Mouse (Mus musculus) liver, embryonic 13.5 days (tissue): ENCODE measurements around the gene Micall2. TPM values are rescaled to one million over a fixed set of nuclear protein-coding genes. Genes with fewer than 3 reads are reported as not detected.
A peak's percentile ranks its signal among the peaks of the same experiment; 100 is the strongest.

Source experiments
- ATAC-seq: fragments of 200-750 bp; cut with Nextera tagmentation; 2 replicates; pipeline ENCODE4 v1.8.0; 2017; ENCODE audit warnings: low read depth, mild to moderate bottlenecking, moderate number of reproducible peaks, moderate library complexity
- DNase-seq: peaks from one replicate; pipeline ENCODE4 v3.0.0; 2022
- H3K27ac ChIP-seq: fragments of 300-500 bp; sonication (generic); 2 replicates; pipeline ENCODE4 v1.5.1; 2015; ENCODE audit warnings: moderate library complexity, mild to moderate bottlenecking, inconsistent platforms
- H3K27me3 ChIP-seq: fragments of 300-500 bp; sonication (generic); 2 replicates; pipeline ENCODE4 v1.6.1; 2015; ENCODE audit warnings: mild to moderate bottlenecking, inconsistent platforms
- H3K36me3 ChIP-seq: fragments of 300-500 bp; sonication (generic); 2 replicates; pipeline ENCODE4 v1.6.1; 2015; ENCODE audit warnings: mild to moderate bottlenecking, inconsistent platforms
- H3K4me1 ChIP-seq: fragments of 300-500 bp; sonication (generic); replicated peaks from 2 replicates; pipeline ENCODE4 v1.6.1; 2015; ENCODE audit warnings: inconsistent platforms
- H3K4me2 ChIP-seq: fragments of 300-500 bp; sonication (generic); 2 replicates; pipeline ENCODE4 v1.6.1; 2015; ENCODE audit warnings: inconsistent platforms, mild to moderate bottlenecking, moderate library complexity
- H3K4me3 ChIP-seq: fragments of 300-500 bp; sonication (generic); replicated peaks from 2 replicates; pipeline ENCODE4 v1.5.1; 2015; ENCODE audit warnings: mild to moderate bottlenecking, inconsistent platforms
- H3K9ac ChIP-seq: fragments of 300-500 bp; sonication (generic); 2 replicates; pipeline ENCODE4 v1.6.1; 2015; ENCODE audit warnings: mild to moderate bottlenecking, inconsistent platforms
- H3K9me3 ChIP-seq: fragments of 300-500 bp; sonication (generic); replicated peaks from 2 replicates; pipeline ENCODE4 v1.6.1; 2016; ENCODE audit warnings: inconsistent platforms
- WGBS: fragments of 180-500 bp; shearing (Covaris S2); methylation state at CpG from one replicate; pipeline ENCODE4 v1.1.7; 2015; ENCODE audit not compliant: insufficient replicate concordance; 5-methylcytosine and 5-hydroxymethylcytosine counted together
- polyA plus RNA-seq: library from polyadenylated mRNA; unstranded; fragments of >200 nt; fragmentation: Nextera tagmentation; extraction: Ambion mirVana; gene quantifications from 2 replicates; pipeline ENCODE4 v1.2.1, GENCODE M21; 2015

Micall2 gene
- polyA plus RNA-seq, 1 experiment from 2014 or later: 9.8 TPM

DNA sequence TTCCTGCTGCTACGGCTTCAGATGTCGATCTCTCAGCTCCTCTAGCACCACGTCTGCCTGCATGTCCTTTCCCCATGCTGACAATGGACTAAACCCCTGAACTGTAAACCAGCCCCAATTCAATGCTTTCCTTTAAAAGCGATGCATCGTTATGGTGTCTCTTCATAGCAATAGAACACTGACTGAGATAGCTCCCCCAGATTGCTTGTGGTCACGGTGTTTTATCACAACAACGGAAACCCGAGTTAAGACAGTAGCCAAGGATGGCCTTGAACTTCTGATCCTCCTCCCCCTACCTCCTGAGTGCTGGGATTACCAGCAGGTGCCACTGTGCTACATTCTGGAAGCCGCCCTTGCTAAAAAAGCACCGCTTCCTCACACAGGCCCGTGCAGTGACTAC is 8.9 kb downstream of the Micall2 start:
- no peak overlapping the region for H3K4me3 ChIP-seq
- ATAC-seq (no peak), DNase-seq (no peak)
- H3K27ac ChIP-seq: peak overlapping the region; percentile 61
- no peak overlapping the region for H3K4me2 ChIP-seq
- H3K4me1 ChIP-seq: peaks cover 93% of the 10 kb centered on the region
- H3K36me3 ChIP-seq: peaks cover 22% of the 10 kb centered on the region
- no peaks in the 10 kb centered on the region for H3K27me3 ChIP-seq
- 44% methylated on average over 11 of the region's 11 CpGs for WGBS
- no peaks in the 10 kb centered on the region for H3K9me3 ChIP-seq
- H3K9ac ChIP-seq: 0 out of 2 replicates have a peak overlapping the region, but pooled peaks have one; percentile 20

DNA sequence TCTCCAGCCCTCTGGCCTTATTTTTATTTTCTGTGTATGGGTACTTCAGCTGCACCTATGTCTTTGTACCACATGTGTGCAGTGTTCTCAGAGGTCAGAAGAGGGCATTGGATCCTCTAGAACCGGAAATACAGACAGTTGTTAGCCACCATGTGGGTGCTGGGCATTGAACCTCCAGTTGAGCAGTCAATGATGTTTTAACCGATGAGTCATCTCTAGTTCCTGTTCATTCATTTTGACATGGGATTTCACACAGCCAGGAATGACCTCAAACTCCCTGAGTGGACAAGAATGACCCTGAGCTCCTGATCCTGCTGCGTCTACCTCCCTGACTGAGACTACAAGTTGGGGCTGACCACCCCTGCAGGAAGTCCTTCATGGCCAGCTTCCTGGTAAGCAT is 9.9 kb downstream of the Micall2 start:
- WGBS: 73% methylated on average over 3 of the region's 3 CpGs
- peaks cover 84% of the 10 kb centered on the region for H3K4me1 ChIP-seq
- no peak for DNase-seq
- peak overlapping the region; percentile 61; the same call in 1 of the 2 replicates for H3K27ac ChIP-seq
- no peak overlapping the region for H3K4me2 ChIP-seq
- H3K9ac ChIP-seq: no peak overlapping the region
- no peak for ATAC-seq
- no peaks in the 10 kb centered on the region for H3K9me3 ChIP-seq
- peaks cover 25% of the 10 kb centered on the region for H3K36me3 ChIP-seq
- H3K27me3 ChIP-seq: no peaks in the 10 kb centered on the region
- H3K4me3 ChIP-seq: no peak overlapping the region

DNA sequence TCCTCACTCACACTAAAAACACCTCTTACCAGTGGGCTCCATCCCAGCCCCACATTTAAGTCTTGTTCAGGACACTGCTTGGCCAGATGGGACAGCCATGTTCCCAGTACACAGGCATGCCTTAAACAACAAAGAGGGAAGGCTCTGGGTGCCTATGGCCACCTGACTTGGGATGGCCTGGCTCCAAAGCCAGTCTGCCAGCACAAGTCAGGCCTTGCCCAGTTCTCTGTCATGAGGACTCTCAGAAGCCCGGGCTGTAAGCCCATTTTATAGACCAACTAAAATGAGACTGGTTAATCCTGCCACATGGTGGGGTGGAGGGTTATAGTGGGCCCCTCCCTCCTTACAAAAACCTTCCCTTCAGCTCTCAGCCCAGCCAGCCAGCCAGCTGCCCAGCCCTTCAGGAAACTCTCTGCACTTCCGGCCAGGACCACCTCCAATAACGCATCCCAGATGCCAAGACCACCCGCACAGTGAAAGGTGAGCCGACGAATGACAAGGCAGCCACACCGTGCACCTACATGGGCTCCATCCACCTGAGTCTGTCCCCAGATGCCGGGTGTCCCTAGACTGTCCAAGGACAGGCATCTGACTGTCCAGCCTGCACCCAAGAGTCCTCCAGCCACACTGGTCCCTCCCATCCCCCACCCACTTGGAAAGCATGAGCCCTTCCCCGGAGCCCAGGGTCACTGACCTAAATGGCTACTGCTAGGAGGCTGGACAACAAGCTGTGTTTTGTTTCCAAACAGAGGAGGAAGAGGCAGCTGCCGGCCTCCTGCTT is 11.6 kb downstream of the Micall2 start:
- Histone ChIP-seq H3K4me2 (no peak overlapping the region), H3K9me3 (no peaks in the 10 kb centered on the region), H3K4me1 (peaks cover 76% of the 10 kb centered on the region), H3K4me3 (no peak overlapping the region), H3K9ac (no peak overlapping the region), H3K27ac (no peak overlapping the region), H3K27me3 (no peaks in the 10 kb centered on the region), H3K36me3 (peaks cover 36% of the 10 kb centered on the region)
- DNase-seq (no peak), ATAC-seq (no peak)
- WGBS: 74% methylated on average over 10 of the region's 10 CpGs

DNA sequence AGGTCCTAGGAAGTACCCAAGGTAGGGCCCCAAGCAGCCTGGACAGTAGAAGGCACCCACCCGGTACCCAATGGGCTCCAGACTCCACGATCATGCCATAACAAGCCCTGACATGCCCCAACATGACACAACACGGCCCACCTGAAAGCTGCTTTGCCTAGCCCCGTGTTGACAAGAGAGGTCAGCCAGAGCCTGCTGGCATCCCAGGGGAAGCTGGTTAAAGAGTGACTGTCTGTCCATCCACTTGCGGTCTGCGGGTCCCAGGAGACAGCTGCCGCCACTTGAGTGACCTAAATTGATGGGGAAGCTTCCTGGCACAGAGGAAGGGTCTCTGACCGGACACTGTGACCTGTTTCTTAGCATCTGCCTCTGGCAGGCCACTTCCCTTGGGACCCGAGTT is 13.0 kb downstream of the Micall2 start:
- H3K4me2 ChIP-seq: no peak overlapping the region
- no peaks in the 10 kb centered on the region for H3K27me3 ChIP-seq
- H3K9ac ChIP-seq: peak overlapping the region; percentile 2; the same call in 1 of the 2 replicates
- H3K4me3 ChIP-seq: no peak overlapping the region
- H3K9me3 ChIP-seq: no peaks in the 10 kb centered on the region
- ATAC-seq (0 out of 2 replicates have a peak, but pooled peaks have one; percentile 3), DNase-seq (no peak)
- peaks cover 50% of the 10 kb centered on the region for H3K36me3 ChIP-seq
- peak overlapping the region; percentile 71 for H3K27ac ChIP-seq
- 64% methylated on average over 9 of the region's 9 CpGs for WGBS
- H3K4me1 ChIP-seq: peaks cover 63% of the 10 kb centered on the region

DNA sequence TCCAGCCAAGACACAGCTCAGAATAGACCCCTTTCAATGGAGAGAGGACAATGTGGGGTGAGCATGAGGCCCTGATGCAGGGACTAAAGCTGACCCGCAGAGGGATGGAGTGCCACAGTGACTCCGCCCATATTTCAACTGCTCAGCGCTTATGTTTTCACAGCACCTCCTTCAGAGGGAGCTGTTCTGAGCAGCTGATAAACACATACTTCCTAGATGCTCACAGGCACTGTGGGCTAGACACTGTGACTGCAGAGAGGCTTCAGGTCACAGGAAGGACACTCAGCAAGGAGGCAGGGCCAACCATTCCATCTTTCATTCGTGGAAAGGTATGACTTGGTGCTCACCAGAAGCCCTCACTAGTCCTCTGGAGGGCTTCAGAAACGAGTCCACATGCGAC is 13.4 kb downstream of the Micall2 start:
- no peaks in the 10 kb centered on the region for H3K27me3 ChIP-seq
- H3K4me2 ChIP-seq: no peak overlapping the region
- peaks cover 54% of the 10 kb centered on the region for H3K36me3 ChIP-seq
- 30% methylated on average over 6 of the region's 6 CpGs for WGBS
- H3K27ac ChIP-seq: peak overlapping the region; percentile 71
- peak overlapping the region; percentile 2; the same call in 1 of the 2 replicates for H3K9ac ChIP-seq
- H3K9me3 ChIP-seq: no peaks in the 10 kb centered on the region
- peaks cover 59% of the 10 kb centered on the region for H3K4me1 ChIP-seq
- H3K4me3 ChIP-seq: no peak overlapping the region
- DNase-seq: no peak
- ATAC-seq: peak; percentile 64

DNA sequence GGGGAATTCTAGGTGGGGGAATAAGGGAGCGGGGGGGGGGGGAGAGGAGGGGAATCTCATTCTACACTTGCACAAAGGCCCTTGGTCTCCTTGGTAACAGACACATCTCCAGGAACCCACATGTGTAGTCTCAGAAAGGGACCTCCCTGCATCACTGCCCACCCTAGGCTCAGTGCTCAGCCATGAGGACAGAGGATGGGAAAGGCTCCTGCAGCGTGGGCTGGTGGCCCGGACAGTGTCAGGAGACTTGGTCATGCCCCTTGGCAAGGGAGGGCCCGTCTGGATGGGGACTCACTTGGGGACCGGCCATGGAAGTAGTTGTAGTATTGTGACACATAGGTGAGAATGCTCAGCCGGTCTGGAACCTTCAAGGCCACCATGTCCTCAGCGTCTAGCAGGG is 17.2 kb downstream of the Micall2 start:
- H3K9ac ChIP-seq: no peak overlapping the region
- no peaks in the 10 kb centered on the region for H3K9me3 ChIP-seq
- ATAC-seq (no peak), DNase-seq (no peak)
- H3K27ac ChIP-seq: peak overlapping the region; percentile 53; the same call in 1 of the 2 replicates
- H3K36me3 ChIP-seq: peaks cover 84% of the 10 kb centered on the region
- H3K4me3 ChIP-seq: no peak overlapping the region
- peaks cover 26% of the 10 kb centered on the region for H3K4me1 ChIP-seq
- no peak overlapping the region for H3K4me2 ChIP-seq
- H3K27me3 ChIP-seq: no peaks in the 10 kb centered on the region
- 74% methylated on average over 7 of the region's 7 CpGs for WGBS

DNA sequence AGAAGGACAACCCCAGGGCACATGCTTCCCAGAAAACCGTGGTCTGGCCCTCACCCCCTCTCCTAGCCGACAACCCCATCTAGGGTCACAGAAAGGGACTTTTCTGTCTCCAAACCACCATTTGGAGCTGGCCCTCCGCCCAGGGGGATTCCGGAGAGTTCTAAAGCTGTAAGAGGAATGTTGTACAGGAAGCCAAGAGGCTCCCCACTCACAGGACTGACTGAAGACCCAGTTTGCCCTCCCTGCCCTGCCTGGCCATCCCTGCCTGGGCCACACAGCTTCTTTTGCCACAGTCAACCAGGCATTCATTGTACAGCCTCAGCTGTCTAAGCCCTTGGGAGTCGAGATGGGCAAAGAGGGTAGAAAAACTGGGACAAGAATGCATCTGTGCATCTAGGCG is 17.6 kb downstream of the Micall2 start:
- H3K9me3 ChIP-seq: no peaks in the 10 kb centered on the region
- WGBS: 80% methylated on average over 6 of the region's 6 CpGs
- peaks cover 23% of the 10 kb centered on the region for H3K4me1 ChIP-seq
- no peaks in the 10 kb centered on the region for H3K27me3 ChIP-seq
- H3K36me3 ChIP-seq: peaks cover 88% of the 10 kb centered on the region
- ATAC-seq: no peak
- peak overlapping the region; percentile 53; the same call in 1 of the 2 replicates for H3K27ac ChIP-seq
- H3K9ac ChIP-seq: no peak overlapping the region
- no peak for DNase-seq
- H3K4me3 ChIP-seq: no peak overlapping the region
- no peak overlapping the region for H3K4me2 ChIP-seq

DNA sequence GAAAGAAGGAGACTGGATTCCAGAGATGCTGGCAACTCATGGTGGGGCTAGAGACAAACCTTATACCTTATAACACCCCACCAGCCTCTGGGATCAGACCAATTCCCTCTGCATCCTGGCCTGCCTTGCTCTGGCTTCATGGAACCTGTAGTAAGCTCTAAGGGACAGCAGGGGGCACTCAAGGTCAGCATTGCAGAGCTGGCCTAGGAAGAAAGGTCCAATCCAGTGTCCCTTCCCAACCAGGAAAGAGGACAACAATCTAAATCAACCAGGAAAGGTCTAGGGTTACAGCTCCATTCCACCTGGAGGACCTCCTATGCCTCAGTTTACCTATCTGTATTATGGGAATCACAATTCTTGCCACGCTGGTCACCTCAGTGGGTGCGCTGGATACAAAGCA is 18.4 kb downstream of the Micall2 start:
- no peak overlapping the region for H3K4me2 ChIP-seq
- peaks cover 92% of the 10 kb centered on the region for H3K36me3 ChIP-seq
- ATAC-seq (0 out of 2 replicates have a peak, but pooled peaks have one; percentile 30), DNase-seq (peak; percentile 40)
- no peak overlapping the region for H3K9ac ChIP-seq
- H3K9me3 ChIP-seq: no peaks in the 10 kb centered on the region
- no peak overlapping the region for H3K4me3 ChIP-seq
- no peaks in the 10 kb centered on the region for H3K27me3 ChIP-seq
- 95% methylated on average over 2 of the region's 2 CpGs for WGBS
- no peak overlapping the region for H3K27ac ChIP-seq
- peaks cover 15% of the 10 kb centered on the region for H3K4me1 ChIP-seq

DNA sequence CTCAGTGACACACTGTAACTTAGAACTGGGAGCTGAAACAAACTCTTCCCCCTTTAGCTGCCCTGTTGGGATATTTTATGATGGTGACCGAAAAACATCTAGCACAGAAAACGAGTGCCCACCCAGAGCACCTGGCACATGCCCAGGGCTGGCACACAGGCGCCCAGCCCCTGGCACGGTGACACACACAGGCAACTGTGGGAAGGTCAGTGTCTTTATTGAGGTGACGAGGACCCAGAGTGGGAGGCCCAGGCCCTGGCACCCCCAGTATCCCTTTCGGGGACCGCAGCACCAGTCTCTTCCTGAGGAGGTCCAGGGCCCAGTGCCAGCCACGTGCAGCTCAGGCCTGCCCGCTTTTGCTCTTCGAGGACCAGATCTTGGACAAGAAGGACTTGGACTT is 29.6 kb downstream of the Micall2 start:
- Histone ChIP-seq H3K4me1 (peaks cover 15% of the 10 kb centered on the region), H3K27me3 (no peaks in the 10 kb centered on the region), H3K36me3 (peaks cover 66% of the 10 kb centered on the region), H3K9ac (no peak overlapping the region), H3K4me2 (no peak overlapping the region), H3K9me3 (no peaks in the 10 kb centered on the region), H3K4me3 (no peak overlapping the region), H3K27ac (no peak overlapping the region)
- no peak for DNase-seq
- ATAC-seq: no peak
- WGBS: 88% methylated on average over 10 of the region's 10 CpGs

DNA sequence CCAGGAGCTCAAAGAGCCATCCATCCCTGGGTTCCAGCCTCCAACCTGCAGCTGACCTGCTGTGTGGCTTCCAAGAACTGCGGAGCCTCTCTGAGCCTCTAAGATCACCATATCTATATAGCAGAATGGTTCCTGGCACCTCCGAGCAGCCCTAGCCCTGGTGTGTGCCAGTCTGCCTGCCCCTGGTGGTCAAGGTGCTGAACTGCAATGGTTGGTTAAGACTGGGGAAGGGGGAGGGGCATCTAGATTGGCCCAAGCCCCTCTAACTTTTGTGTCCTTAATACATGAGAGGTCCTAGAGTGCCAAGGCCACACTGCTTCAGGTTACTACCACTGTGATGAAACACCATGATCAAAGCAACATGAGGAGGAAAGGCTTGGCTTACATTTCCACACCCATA is 33.2 kb downstream of the Micall2 start:
- 30% methylated on average over 2 of the region's 2 CpGs for WGBS
- Histone ChIP-seq H3K9me3 (no peaks in the 10 kb centered on the region), H3K27me3 (no peaks in the 10 kb centered on the region), H3K4me3 (no peak overlapping the region), H3K27ac (peak overlapping the region; percentile 34; the same call in 1 of the 2 replicates), H3K36me3 (peaks cover 30% of the 10 kb centered on the region), H3K4me2 (peak overlapping the region; percentile 23; the same call in 1 of the 2 replicates), H3K4me1 (peaks cover 15% of the 10 kb centered on the region), H3K9ac (no peak overlapping the region)
- DNase-seq (no peak), ATAC-seq (peak; percentile 61)

DNA sequence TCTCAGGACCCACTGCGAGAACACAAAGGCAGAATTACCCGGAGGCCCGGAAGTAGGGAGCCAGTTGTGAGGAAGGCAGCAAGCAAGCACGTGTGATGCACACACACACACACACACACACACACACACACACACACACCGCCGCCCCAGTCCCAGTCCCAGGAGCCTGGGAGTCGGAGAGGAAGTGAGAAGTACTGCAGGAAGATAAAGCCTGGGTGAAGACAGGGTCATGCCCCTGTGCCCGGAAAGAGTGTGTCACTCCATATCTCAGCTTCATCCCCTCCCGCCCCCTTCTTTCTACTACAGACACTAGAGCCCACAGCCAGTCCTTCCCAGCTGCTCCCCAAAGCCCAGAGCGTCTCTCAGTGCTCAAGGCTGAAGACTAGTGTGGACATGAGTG is 33.9 kb downstream of the Micall2 start:
- 9% methylated on average over 10 of the region's 10 CpGs for WGBS
- Histone ChIP-seq H3K9me3 (no peaks in the 10 kb centered on the region), H3K4me3 (no peak overlapping the region), H3K4me2 (peak overlapping the region; percentile 23; the same call in 1 of the 2 replicates), H3K27me3 (no peaks in the 10 kb centered on the region), H3K27ac (peak overlapping the region; percentile 34), H3K4me1 (peaks cover 15% of the 10 kb centered on the region), H3K9ac (no peak overlapping the region), H3K36me3 (peaks cover 23% of the 10 kb centered on the region)
- DNase-seq (no peak), ATAC-seq (peak; percentile 68)

DNA sequence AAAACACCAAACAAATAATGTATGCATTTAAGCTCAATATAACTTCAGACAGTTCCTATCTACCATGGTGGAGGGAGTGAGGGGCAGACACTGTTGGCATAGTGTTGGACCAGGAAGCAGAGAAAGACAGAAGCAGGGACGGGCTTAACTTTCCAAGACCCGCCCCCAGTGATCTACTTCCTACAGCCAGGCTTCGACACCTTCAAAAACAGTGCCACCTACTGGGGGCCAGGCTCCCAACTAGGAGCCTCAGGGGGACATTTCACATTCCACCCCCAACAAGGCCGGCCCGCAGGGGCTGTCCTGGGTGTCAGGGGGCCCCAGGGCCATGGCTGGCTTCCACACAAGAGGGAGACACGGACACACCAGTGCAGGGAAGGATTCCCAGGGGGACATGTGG is 39.2 kb downstream of the Micall2 start:
- 79% methylated on average over 6 of the region's 6 CpGs for WGBS
- H3K4me3 ChIP-seq: no peak overlapping the region
- no peaks in the 10 kb centered on the region for H3K27me3 ChIP-seq
- peaks cover 20% of the 10 kb centered on the region for H3K4me1 ChIP-seq
- H3K36me3 ChIP-seq: no peaks in the 10 kb centered on the region
- H3K9me3 ChIP-seq: no peaks in the 10 kb centered on the region
- DNase-seq (no peak), ATAC-seq (no peak)
- no peak overlapping the region for H3K9ac ChIP-seq
- H3K4me2 ChIP-seq: no peak overlapping the region
- H3K27ac ChIP-seq: no peak overlapping the region
